Mouse (Mus musculus): ENCODE data around the gene Cptp. TPM values are rescaled to one million over a fixed set of nuclear protein-coding genes. Genes with fewer than 3 reads are reported as not detected.

Gene Cptp
- total and polyA plus RNA-seq, 3 experiments, result 14.0 to 22.6 TPM; not detected in 1

- TF ChIP-seq KAT2A (conservative IDR thresholded peaks at IDR 0.05; ENCODE audit: low read depth, low read length), result no peak
- TF ChIP-seq TAL1 (IDR thresholded peaks at IDR 0.05; ENCODE audit: low read length), result no peak
- TF ChIP-seq TCF12 (IDR thresholded peaks at IDR 0.05; ENCODE audit: low read depth, low read length), result no peak
- TF ChIP-seq MAFK (IDR thresholded peaks at IDR 0.05; ENCODE audit: borderline replicate concordance, low read depth, low read length), result no peak
- TF ChIP-seq NRF1 (IDR thresholded peaks at IDR 0.05; ENCODE audit: insufficient read depth, low read depth, low read length, poor library complexity, severe bottlenecking), result no peak
- TF ChIP-seq CTCF (IDR thresholded peaks at IDR 0.05 in 2 of 3, conservative IDR thresholded peaks at IDR 0.05 in 1 of 3; ENCODE audit: control insufficient read depth in 1 of 3, insufficient read depth in 1 of 3, low read depth in 2 of 3, low read length in 3 of 3, poor library complexity in 1 of 3, severe bottlenecking in 1 of 3), result no peak
- no peak for TF ChIP-seq POLR2AphosphoS5 (IDR thresholded peaks at IDR 0.05; ENCODE audit: borderline replicate concordance, low read depth, low read length)
- TF ChIP-seq GATA1 (IDR thresholded peaks at IDR 0.05; ENCODE audit: low read depth, low read length), result no peak
- peak; percentile 52; the same call in 1 of the 2 replicates for TF ChIP-seq MAX (IDR thresholded peaks at IDR 0.05; ENCODE audit: low read length)
- TF ChIP-seq JUND (IDR thresholded peaks at IDR 0.05; ENCODE audit: low read depth, low read length), result no peak
- TF ChIP-seq UBTF (IDR thresholded peaks at IDR 0.05; ENCODE audit: borderline replicate concordance, insufficient read depth, low read depth, low read length), result no peak
- 0 out of 2 replicates have a peak, but pooled peaks have one; percentile 21 for TF ChIP-seq MYC (IDR thresholded peaks at IDR 0.05; ENCODE audit: low read depth, low read length)
- TF ChIP-seq ZC3H11A (IDR thresholded peaks at IDR 0.05; ENCODE audit: low read depth, low read length), result no peak
- TF ChIP-seq GABPA (IDR thresholded peaks at IDR 0.05; ENCODE audit: low read depth, low read length), result no peak
- TF ChIP-seq ELF1 (IDR thresholded peaks at IDR 0.05; ENCODE audit: low read depth, low read length), result 0 out of 2 replicates have a peak, but pooled peaks have one; percentile 6
- no peak for TF ChIP-seq E2F4 (IDR thresholded peaks at IDR 0.05; ENCODE audit: borderline replicate concordance, low read depth, low read length)
- no peak for TF ChIP-seq MAZ (IDR thresholded peaks at IDR 0.05; ENCODE audit: low read depth, low read length)
- TF ChIP-seq ZMIZ1 (IDR thresholded peaks at IDR 0.05; ENCODE audit: low read depth, low read length), result no peak
- TF ChIP-seq BHLHE40 (IDR thresholded peaks at IDR 0.05; ENCODE audit: borderline replicate concordance, low read depth, low read length), result no peak
- TF ChIP-seq RCOR1 (IDR thresholded peaks at IDR 0.05; ENCODE audit: low read depth, low read length), result no peak
- TF ChIP-seq POLR2AphosphoS2 (IDR thresholded peaks at IDR 0.05; ENCODE audit: low read length), result no peak
- peak; percentile 86 for TF ChIP-seq MXI1 (IDR thresholded peaks at IDR 0.05; ENCODE audit: low read depth, low read length)
- no peak for TF ChIP-seq POLR2A (IDR thresholded peaks at IDR 0.05; ENCODE audit: control insufficient read depth in 1 of 2, insufficient read depth in 1 of 2, low read depth in 1 of 2, low read length in 2 of 2, poor library complexity in 1 of 2)
- TF ChIP-seq NELFE (IDR thresholded peaks at IDR 0.05; ENCODE audit: low read depth, low read length), result no peak; the same call in 1 of the 2 replicates
- TF ChIP-seq MEF2A (IDR thresholded peaks at IDR 0.05; ENCODE audit: extremely low read depth, insufficient replicate concordance, low read depth, low read length, poor library complexity, severe bottlenecking), result no peak
- no peak for TF ChIP-seq ZKSCAN1 (IDR thresholded peaks at IDR 0.05; ENCODE audit: low read depth, low read length)
- no peak for TF ChIP-seq MYB (IDR thresholded peaks at IDR 0.05; ENCODE audit: low read depth, low read length)
- 0 out of 2 replicates have a peak, but pooled peaks have one; percentile 7 for TF ChIP-seq ETS1 (IDR thresholded peaks at IDR 0.05; ENCODE audit: low read depth, low read length)
- 0 out of 2 replicates have a peak, but pooled peaks have one; percentile 32 for TF ChIP-seq TBP (IDR thresholded peaks at IDR 0.05; ENCODE audit: low read depth, low read length)
- peak; percentile 13; the same call in 1 of the 2 replicates for TF ChIP-seq HCFC1 (IDR thresholded peaks at IDR 0.05; ENCODE audit: low read depth, low read length)
- no peak for TF ChIP-seq ZNF384 (IDR thresholded peaks at IDR 0.05; ENCODE audit: low read depth, low read length)
- TF ChIP-seq RAD21 (IDR thresholded peaks at IDR 0.05; ENCODE audit: low read depth, low read length), result no peak
- no peak for TF ChIP-seq EP300 (IDR thresholded peaks at IDR 0.05; ENCODE audit: low read depth in 1 of 2, low read length in 2 of 2)
- no peak for TF ChIP-seq USF1 (IDR thresholded peaks at IDR 0.05; ENCODE audit: low read depth, low read length)
- TF ChIP-seq SIN3A (IDR thresholded peaks at IDR 0.05; ENCODE audit: low read length), result peak; percentile 61
- peak; percentile 69 for DNase-seq (ENCODE audit: low read depth, low spot score)
- no peaks in the 10 kb centered on the region for H3K27me3 ChIP-seq (ENCODE audit: control insufficient read depth in 1 of 2, insufficient read depth in 2 of 2, low read length in 2 of 2)
- peak overlapping the region; percentile 79 to 88 for H3K4me3 ChIP-seq (ENCODE audit: control insufficient read depth in 1 of 2, insufficient read depth in 1 of 2, low read depth in 2 of 2, low read length in 2 of 2)
- peak overlapping the region; percentile 89 for H3K9ac ChIP-seq (ENCODE audit: control insufficient read depth, low read depth, low read length, poor library complexity, severe bottlenecking)
- no peaks in the 10 kb centered on the region for H3K9me3 ChIP-seq (replicated peaks; ENCODE audit: insufficient read depth, low read length)
- H3K4me1 ChIP-seq (ENCODE audit: control insufficient read depth in 1 of 2, insufficient read depth in 2 of 2, low read length in 2 of 2), result peaks cover 5 to 17% of the 10 kb centered on the region in 2 experiments; a peak in 3 of 4 replicates
- H3K27ac ChIP-seq (ENCODE audit: control insufficient read depth, low read depth, low read length), result peak overlapping the region; percentile 20
- H3K36me3 ChIP-seq (ENCODE audit: control insufficient read depth in 1 of 2, insufficient read depth in 2 of 2, low read length in 2 of 2), result peaks cover 0 to 4% of the 10 kb centered on the region in 2 experiments; a peak in 3 of 4 replicates
- H3K79me2 ChIP-seq (ENCODE audit: control insufficient read depth, insufficient read depth, low read length, poor library complexity), result peaks cover 50% of the 10 kb centered on the region
Observed at GRCm38 (mm10) chr4:155892438-155893211, 23.4 kb upstream of the Cptp start.
